Mouse (Mus musculus) monocyte, adult 2 months (primary cell): ENCODE data around the gene Cdk1.
A peak's percentile ranks its signal among the peaks of the same experiment; 100 is the strongest.
"Not testable (repeated sequence)": the region's sequence is repeated elsewhere in the genome, so short reads cannot be mapped to it uniquely, and the experiment has no call there.

ENCODE experiments used
- DNase-seq, 2 experiments: peaks; one replicate each; pipeline ENCODE4 v3.0.0; 2022; ENCODE audit warnings: low spot score in 2 of 2, low read depth in 1 of 2

The Cdk1 gene

DNA sequence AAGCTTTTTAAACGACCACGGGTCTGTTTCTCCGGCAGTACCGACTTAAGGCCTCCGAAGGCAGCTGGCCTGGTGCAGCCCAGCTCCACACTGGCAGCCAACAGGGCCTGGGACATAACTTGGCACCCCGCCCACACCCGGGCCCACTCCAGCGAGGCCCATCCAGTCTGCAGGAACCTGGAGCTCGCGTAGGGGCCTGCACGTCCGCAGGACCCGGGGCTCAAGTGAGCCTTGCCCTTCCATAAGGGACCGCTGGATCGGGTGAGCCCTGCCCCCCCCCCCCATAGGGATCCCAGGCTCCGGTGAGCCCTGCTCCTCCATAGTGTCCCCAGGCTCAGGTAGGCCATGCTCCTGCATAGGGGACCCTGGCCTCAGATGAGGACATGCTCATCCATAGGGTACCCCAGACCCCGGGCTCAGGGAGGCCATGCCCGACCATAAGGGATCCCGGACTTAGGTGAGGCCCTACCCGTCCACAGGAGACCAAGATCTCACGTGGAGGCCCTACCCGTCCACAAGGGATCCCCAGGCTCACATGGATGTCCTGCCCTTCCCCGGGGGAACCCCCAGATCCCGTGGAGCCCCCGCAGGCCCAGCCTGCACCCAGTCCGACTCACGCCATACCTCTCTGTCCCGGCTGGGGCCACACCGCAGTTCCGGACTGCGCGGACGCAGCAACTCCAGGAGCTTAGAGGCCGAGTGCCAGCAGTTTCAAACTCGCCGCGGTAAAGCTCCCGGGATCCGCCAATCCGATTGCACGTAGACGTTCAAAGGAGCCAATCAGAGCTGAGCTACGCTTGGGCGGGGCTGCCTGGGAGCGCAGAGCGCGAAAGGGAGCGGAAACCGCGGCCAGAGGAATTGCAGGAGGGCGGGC lies at the start of gene Cdk1:
Gene Cdk1, minus strand, starts transcription at position 727 of the 874 bp plus-strand sequence.
- DNase-seq: peak; percentile 87 to 93

DNA sequence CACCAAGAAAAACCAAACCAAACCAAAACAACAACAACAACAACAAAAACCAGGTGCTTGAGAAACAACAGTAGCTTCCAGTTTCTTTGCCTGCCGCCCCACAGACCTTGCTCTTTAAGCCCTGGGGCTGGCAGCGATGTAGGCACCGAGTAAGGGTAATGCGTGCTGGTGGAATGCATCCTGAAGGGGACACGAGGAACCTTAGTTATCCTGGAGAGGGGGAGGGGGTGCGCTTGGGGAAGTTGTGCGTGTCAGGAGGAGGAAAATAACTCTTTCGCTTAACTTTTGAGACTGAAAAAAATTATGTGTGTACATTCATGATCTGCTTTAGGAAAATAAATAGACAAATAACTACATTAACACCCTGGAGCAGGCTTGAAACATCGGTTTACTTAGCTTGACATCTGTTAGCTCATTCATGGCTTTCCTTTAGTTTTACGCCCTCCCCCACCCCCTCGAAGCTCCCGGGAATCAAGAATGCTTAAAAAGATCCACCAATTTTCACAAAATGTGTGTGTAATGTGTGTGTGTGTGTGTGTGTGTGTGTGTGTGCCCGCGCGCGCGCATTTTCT lies 47.2 kb upstream of the Cdk1 start:
- DNase-seq: no peak

DNA sequence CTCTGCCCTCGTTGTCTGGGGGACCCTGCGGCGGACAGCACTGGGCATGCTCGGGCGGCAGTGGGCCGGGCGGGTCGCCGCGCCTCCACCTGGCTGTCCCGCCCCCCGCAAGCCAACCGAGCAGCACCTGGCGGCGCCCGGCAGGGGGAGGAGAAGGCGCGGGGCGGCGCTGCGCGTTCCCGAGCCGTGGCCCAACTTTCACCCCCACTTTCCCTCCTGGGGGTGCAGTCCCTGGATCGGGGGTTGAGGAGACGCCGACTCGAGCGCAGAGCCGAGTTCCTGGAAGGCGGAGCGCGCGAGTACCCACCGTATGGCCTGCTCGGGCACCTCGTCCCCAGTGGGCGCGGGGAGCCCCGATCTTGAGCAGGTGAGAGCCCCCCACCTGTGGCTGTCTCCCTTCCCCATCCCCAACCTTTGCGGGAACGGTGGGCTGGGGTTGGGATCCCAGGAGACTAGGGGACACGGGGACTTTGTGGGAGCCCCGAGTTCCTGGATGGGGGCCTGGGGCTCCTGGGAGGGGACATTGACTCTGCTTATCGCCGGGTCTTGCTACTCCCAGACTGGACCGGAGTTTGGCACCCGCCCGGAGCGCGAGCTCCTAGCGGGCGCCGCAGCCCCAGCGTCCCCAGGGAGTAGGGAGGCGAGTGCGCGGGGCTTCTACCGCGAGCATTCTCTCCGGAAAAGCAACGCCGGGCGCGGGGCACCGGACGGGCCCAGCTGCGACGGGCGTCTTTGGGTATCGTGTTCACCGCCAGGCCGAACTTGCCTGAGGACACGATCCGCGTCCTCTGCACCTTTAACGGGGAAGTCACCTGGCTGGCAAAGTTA lies 46.2 kb upstream of the Cdk1 start, which contains the start of gene Ank3:
Gene Ank3, plus strand, starts transcription at position 11 of the 828 bp plus-strand sequence.
- no peak for DNase-seq

DNA sequence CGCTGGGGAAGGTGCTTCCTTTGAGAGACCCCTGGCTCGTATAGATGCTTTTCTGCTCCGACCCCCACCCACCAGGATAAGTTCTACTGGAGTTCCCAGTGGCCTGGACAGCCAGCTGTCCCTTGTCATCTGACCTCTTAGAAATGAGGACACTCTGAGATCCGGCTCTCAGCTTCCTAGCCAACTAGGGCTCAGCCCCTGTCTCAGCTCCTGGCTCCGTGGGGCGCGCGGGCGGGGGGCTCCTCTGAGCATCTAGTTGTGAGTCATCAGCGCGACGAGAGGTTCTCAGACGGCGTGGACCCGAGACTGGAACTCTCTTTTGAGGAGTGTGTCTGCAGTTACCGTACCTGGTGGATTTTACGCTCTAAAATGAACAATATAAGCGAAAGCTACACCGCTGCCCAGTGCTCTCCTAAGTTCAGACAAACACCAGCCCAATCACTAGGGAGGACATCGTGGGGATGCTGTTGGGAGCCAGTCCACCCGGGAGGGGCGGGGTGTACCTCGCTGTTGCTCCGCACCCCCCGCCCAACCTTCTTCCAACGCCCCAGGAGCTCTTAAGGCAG lies 45.5 kb upstream of the Cdk1 start:
- no peak for DNase-seq

DNA sequence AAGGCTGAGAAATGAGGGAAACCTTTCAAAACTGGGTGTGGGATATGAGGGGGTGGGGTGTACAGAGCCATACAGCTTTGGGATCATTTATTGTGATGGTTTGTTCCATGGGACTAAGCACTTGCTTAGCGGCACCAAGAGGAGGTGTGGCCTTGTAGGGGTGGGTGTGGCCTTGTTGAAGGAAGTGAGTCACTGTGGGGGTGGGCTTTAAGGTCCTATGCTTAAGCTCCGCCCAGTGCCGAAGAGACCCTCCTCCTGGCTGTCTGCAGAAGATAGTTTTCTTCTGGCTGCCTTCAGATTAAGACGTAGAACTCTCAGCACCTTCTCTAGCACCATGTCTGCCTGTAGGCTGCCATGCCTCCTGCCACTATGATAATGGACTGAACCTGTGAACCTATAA lies 36.8 kb upstream of the Cdk1 start:
- DNase-seq: no peak

DNA sequence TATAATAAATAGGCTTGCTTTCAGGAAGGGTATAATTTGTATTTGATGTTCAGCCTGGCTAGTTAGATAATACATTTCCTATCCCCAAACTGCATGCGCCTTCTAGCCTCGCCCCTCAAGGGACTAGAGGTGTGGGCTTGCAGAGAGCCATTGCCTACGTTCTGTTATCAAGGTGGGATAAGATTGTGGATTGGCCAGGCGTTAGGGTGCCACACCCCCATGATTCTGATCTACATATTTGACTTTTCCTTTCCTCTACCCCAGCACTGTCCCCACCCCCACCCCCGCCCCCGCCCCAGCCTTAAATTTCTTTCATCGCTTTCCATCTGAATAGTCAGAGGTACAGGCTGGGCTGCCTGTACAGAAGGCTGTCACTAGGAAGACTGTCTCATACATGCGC lies 34.0 kb upstream of the Cdk1 start:
- no peak for DNase-seq

DNA sequence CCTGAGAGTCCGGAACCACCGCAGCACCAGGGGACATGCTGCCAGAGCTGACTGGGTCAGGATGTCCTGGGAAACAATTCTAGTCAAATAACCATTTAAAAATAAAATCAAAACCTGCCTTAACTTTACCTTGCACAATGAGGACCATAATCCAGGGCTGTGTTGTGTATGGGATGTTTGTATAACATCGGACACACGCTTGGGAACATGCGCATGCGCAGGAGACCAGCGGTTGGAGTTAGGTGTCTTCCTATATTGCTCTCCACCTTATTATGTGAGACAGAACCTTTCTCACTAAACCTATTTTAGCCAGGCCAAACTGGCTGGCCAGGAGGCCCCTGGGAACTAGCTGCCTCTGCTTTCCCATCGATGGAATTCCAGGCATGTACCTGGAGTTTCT lies 32.4 kb upstream of the Cdk1 start:
- DNase-seq: no peak

DNA sequence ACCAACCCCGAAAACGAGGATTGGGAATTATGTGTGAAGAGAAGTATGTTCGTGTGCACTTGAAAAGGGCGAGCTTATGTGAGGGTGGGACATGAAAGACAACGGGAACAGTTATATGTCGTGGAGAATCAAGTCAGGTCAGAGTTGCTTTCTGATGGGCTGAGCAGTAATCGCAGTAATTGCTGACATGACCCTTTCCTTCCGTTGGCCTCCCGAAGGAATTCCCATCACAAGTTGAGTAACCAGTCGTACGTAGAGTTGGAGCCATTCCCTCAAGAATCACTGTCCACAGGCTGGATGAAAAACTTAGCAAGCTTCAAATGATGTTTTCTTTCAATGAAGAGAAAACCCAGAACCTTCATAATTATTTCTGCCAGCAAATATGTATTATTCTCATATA lies 31.9 kb upstream of the Cdk1 start:
- DNase-seq: no peak

DNA sequence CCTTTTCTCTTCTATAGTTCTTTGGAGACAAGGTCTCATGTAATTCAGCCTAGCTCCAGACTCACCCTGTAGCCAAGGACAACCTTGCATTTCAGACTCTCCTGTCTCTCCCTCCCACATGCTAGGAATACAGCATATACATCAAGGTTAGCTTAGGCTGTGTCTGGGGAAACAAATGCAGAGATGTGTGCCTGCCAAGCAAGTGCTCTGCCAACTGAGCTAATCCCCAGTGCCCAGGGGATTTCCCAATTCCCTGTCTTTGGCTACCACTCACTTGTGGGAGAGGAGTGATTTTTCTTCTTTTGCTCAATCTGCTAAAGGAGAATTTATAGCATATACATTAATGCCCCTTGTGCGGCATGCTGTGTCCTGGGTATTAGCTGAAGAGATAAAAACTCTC lies 30.4 kb upstream of the Cdk1 start:
- no peak for DNase-seq

DNA sequence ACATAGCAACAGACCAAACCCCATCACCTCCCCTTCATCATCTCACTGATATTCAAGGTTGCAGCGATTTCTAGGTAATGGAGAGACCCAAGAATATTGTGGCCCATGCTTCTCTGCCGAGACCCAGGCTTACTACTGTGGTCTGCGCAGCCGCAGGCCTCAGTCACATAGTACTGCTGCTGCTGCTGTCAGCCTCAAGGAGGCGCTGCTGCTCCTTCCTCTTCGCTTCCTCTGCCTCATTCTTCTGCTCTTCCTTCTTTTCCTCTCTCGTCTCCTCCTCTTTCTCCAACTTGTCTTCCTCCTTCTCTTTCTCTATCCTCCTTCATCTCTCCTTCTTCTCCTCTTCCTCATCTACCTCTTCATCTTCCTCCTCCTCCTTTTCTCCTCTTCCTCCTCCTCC lies 22.4 kb upstream of the Cdk1 start:
- no peak for DNase-seq

DNA sequence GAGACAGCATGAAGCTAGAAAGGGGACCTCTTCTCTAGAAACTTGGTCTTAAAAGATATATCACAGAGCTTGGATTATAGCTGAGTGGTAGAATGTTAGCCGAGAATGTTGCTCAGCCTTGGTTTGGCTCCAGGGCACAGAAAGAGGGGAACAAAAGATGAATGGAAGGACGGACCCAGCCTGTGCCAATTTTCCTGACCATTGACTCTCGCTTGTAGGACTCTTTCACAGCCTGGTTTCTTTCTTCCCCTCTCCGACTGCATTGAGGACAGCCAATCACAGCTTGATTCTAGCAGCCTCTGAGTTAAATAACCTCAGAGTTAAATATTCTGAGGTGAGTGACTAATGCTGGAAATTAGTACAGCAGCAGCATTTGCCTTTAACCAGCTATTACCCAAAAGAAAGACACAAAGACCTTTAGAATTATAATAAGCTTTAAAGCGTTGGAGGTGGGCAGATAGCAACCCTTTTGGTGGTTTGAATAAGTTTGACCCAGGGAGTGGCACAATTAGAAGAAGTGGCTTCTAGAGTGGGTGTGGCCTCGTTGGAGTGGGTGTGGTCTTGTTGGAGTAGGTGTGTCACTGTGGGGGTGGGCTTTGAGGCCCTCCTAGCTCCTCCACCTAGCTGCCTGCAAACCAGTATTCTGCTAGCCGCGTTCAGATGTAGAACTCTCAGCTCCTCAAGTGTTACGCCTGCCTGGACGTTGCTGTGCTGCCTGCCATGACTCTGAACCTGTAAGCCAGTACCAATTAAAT lies 21.2 kb upstream of the Cdk1 start:
- no peak for DNase-seq

DNA sequence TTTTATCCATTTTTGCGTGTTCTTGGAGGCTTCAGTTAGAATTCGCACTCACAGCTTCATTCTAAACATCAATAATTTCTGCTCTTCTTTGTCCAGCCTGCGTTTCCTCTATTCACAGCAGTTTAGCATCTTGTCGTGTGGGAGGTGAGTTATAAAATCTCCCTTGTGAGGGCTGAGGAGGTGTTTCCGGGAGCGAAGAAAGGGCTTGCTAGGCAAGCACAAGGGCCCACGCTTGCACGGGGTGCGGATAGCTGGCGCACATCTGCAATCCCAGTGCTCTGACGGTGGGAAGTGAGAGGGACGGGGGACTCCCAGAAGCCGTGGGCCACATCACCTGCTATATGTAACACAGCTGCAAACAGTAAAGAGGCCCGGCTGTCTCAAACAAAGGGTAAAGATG lies 19.3 kb upstream of the Cdk1 start:
- DNase-seq: no peak

DNA sequence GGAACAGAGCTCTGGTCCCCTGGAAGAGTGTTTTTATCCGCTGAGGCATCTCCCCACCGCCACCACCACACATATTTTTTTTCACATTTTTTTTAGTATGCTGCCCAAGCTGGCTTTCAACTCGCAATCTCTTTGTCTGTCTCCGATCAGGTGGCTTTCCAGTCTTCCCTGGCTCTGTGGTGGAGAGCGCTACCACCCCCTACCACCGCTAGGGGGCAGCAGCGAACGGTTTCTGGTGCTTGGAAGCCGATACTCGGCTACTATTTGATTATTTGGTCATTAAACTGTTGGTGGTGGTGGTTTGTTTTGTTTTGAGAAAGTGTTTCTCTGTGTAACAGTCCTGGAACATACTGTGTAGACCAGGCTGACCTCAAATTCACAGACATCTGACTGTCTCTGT lies 18.7 kb upstream of the Cdk1 start:
- DNase-seq: no peak

DNA sequence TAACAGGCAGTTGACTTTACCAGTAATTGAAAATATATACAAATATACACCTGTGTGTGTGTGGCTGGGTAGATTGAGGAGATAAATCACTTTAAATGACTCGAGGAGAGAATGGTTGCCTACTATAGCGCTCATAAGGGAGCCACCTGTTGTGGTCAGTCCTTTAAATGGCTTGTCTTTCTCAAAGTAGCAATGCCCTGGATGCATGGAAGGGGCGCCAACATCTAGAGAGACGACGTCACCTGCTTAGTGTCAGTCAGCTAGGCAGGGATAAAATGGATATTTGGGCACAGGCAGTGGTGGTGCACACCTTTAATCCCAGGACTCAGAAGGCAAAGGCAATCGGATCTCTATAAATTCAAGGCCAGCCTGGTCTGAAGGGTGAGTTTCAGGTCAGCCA lies 16.6 kb upstream of the Cdk1 start:
- no peak for DNase-seq

DNA sequence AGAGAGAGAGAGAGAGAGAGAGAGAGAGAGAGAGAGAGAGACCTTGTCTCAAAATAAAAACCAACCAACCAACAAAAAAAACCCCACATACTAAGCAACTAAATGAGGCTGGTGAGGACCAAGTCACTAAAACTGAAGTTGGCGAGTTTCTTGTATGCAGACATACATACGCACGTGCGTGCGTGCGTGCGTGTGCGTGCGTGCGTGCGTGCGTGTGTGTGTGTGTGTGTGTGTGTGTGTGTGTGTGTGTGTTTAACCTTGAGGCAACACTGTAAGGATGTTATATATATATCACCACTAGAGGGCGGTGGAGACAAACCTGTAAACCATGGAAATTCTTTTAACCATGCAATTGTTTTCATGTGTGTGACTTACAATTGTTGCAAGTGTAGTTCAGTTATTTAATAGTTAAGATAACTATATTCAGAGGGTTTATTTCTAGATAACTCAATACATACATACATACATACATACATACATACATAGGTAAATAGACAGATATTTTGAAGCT lies 14.2 kb upstream of the Cdk1 start:
- no peak for DNase-seq

DNA sequence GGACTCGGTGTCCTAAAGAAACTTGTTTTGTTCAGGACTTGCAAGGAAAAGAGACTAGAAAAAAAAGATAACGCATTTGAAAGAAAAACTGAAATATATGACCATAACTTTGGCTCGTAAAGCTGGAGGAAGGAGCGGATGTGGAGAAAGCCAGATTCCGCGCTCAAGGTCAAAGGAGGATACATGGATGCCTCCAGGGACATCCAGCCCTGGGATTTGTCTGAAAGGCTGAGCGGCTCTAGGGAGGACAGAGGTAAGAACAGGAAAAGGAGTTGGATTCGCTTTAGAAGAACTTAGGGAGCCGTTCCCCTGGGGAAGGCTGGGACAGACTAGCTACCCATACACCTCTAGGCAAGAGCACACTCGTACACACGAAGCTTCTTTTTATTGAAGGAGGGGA lies 13.5 kb upstream of the Cdk1 start:
- no peak for DNase-seq

DNA sequence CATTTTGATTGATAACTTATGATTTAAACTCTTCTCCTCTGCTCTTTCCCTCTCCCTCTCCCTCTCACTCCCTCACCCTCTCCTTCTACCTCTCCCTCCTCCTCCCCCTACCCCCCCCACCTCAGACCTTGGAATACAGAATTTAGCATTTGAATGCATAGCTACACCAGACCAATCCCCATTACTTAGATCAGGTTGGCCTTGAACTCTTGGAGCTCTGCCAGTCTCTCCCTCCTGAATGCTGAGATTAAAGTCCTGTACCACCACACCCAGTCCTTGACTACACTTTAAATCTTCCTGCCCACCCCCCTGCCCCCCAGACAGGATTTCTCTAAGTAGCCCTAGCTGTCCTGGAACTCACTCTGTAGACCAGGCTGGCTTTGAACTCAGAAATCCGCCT lies 6.9 kb upstream of the Cdk1 start:
- DNase-seq: no peak

DNA sequence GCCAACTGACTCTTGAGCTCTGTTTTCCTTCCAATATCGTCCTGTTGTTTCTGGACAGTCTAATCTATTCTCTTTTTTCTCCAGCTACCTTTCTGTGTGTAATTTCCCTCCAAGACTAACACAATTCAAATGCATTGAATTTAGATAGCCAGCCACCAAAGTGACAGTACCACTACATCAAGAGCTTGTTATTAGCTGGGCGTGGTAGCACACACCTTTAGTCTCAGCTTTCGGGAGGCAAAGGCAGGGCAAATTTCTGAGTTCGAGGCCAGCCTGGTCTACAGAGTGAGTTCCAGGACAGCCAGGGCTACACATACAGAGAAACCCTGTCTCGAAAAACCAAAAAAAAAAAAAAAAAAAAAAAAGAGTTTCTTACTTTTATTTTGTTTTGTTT lies 345 bp upstream of the Cdk1 start:
- not testable (repeated sequence) for DNase-seq

DNA sequence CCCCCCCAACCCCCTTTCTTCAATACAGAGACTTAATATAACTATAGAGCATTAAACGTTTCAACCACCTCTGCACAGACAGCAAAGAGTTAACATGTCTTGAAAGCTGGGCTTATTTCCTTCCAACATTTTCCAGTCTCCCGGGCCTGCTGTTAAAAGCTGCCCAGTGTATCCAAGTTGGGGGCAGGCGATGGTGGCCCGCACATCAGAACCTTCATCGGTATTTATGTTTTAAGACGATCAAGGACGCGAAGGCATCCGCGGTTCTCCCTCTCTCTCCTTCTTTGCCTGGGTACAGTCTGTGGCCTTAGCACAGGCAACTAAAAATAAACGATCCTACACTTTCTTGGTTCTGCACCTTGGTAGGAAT lies 911 bp downstream of the Cdk1 start:
- DNase-seq: no peak

DNA sequence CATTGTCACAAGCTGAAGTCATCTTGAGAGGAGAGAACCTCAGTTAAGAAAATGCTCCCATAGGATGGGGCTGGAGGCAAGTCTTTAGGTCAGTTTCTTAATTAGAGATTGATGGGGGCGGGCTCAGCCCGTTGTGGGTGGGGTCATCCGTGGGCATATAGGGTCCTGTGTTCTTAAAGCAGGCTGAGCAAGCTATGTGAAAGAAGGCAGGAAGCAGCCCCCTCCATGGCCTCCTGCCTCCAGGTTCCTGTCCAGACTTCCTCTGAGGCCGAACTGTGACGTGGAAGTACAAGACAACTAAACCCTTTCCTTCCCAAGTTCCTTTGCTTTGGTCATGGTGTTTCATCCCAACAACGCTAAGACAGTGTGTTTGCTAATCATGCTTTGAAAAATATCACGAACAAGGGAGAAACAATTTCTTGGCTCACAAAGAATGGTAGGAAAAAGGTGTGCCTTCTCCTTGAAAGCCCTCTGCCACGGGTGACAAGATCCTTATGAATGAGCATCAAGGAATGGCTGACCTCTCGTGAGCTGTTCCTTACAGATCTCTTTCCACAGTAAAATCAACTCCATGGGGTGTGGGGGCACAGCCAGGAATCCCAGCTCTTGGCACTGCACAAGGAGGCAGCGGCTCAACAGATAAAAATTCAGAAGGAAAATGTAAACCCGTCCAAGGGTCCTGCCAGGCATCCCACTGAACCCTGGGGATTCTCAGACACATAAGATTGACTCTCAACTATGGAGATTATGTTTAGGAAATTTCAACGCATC lies 1.5 kb downstream of the Cdk1 start:
- DNase-seq: no peak
